Mouse (Mus musculus) common myeloid progenitor, adult 5-6 weeks (primary cell): ENCODE results near the gene Map4k2. TPM values are rescaled to one million over a fixed set of nuclear protein-coding genes. Genes with fewer than 3 reads are reported as not detected.

Source experiments
- ATAC-seq: replicated peaks from 2 replicates; pipeline ENCODE4 v1.8.0; 2016; ENCODE audit warnings: low read depth, mild to moderate bottlenecking, moderate TSS enrichment, inconsistent platforms; ENCODE audit not compliant: poor library complexity, severe bottlenecking
- total RNA-seq: library from RNA; stranded (forward); fragments of 200-1000, 187-1606 nt; gene quantifications from 2 replicates; pipeline ENCODE4 v1.2.3, GENCODE M21; 2017

The Map4k2 gene
- total RNA-seq, 1 experiment from 2014 or later, result 46.1 TPM

GRCm38 (mm10) chr19:6373539-6374400 is 32.8 kb downstream of the Map4k2 start:
- peak; percentile 51 for ATAC-seq

GRCm38 (mm10) chr19:6374571-6374970 is 33.6 kb downstream of the Map4k2 start:
- ATAC-seq, result no peak

- ATAC-seq, result no peak
Observed at GRCm38 (mm10) chr19:6375423-6376254, 34.7 kb downstream of the Map4k2 start.

- peak; percentile 31 for ATAC-seq
Observed at GRCm38 (mm10) chr19:6376255-6376564, 35.3 kb downstream of the Map4k2 start.

- ATAC-seq, result no peak
Observed at GRCm38 (mm10) chr19:6376643-6377042, 35.7 kb downstream of the Map4k2 start.

GRCm38 (mm10) chr19:6377327-6378040 is 36.5 kb downstream of the Map4k2 start:
- no peak for ATAC-seq

- ATAC-seq, result no peak
Observed at GRCm38 (mm10) chr19:6380411-6381166, 39.7 kb downstream of the Map4k2 start.

- ATAC-seq, result no peak
Observed at GRCm38 (mm10) chr19:6381238-6381637, 40.3 kb downstream of the Map4k2 start.

GRCm38 (mm10) chr19:6382323-6382924 is 41.5 kb downstream of the Map4k2 start:
- no peak for ATAC-seq

- ATAC-seq, result no peak
Observed at GRCm38 (mm10) chr19:6383470-6383869, 42.5 kb downstream of the Map4k2 start.

GRCm38 (mm10) chr19:6384128-6384527 is 43.2 kb downstream of the Map4k2 start, which contains the start of gene Pygm:
Gene Pygm, plus strand, starts transcription at chr19:6384399.
- ATAC-seq, result peak; percentile 43

- no peak for ATAC-seq
Observed at GRCm38 (mm10) chr19:6384954-6385353, 44.0 kb downstream of the Map4k2 start.

GRCm38 (mm10) chr19:6385419-6385818 is 44.5 kb downstream of the Map4k2 start:
- no peak for ATAC-seq

- ATAC-seq, result no peak
Observed at GRCm38 (mm10) chr19:6385821-6386220, 44.9 kb downstream of the Map4k2 start.

- ATAC-seq, result no peak
Observed at GRCm38 (mm10) chr19:6386234-6386633, 45.3 kb downstream of the Map4k2 start.

- no peak for ATAC-seq
Observed at GRCm38 (mm10) chr19:6388006-6388405, 47.1 kb downstream of the Map4k2 start.

GRCm38 (mm10) chr19:6389803-6390202 is 48.9 kb downstream of the Map4k2 start:
- 0 out of 2 replicates have a peak, but pooled peaks have one; percentile 26 for ATAC-seq

- no peak for ATAC-seq
Observed at GRCm38 (mm10) chr19:6390251-6390650, 49.3 kb downstream of the Map4k2 start.

GRCm38 (mm10) chr19:6392743-6393393 is 51.9 kb downstream of the Map4k2 start:
- peak; percentile 46 for ATAC-seq
